Mouse (Mus musculus) liver, embryonic 14.5 days (tissue): ENCODE results near the gene Tubb5.

Experiments used
- CTCF ChIP-seq: IDR thresholded peaks from 2 replicates; pipeline ENCODE4 v1.5.1; 2016; ENCODE audit warnings: antibody characterized with exemption, low read depth, control low read depth
- EP300 ChIP-seq: IDR thresholded peaks from 2 replicates; pipeline ENCODE4 v1.6.1; 2016; ENCODE audit warnings: antibody characterized with exemption, low read depth

- TF ChIP-seq CTCF, result no peak
- no peak for TF ChIP-seq EP300
These were observed 30.2 kb upstream of the Tubb5 start for GRCm38 (mm10) chr17:35868165-35868820.
